Mouse (Mus musculus) retina, adult 2 months (tissue): ENCODE results near the gene Mthfd2l.

Source experiments
- DNase-seq: peaks from one replicate; pipeline ENCODE4 v3.0.0-alpha.2; 2012; ENCODE audit warnings: low read depth, low spot score

Mthfd2l gene

DNA sequence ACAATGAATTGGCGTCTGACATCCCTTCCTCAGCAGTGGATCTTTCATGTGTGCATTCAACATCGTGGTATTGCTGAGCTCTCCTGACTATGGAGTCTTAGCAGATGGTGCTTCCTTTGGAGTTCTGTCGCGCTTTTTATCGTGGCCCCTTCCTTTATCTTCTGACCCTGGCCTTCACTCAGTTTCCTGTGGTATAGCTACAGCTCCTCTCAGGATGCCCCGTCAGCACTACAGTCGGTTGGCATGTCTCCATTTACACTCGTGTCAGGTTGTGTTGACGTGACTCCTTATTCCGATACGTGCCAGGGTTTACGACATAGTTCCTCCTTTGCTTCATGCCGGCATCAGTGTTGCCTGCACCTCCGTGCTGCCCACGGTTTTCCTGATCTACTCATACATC is 18.6 kb downstream of the Mthfd2l start:
- no peak for DNase-seq

DNA sequence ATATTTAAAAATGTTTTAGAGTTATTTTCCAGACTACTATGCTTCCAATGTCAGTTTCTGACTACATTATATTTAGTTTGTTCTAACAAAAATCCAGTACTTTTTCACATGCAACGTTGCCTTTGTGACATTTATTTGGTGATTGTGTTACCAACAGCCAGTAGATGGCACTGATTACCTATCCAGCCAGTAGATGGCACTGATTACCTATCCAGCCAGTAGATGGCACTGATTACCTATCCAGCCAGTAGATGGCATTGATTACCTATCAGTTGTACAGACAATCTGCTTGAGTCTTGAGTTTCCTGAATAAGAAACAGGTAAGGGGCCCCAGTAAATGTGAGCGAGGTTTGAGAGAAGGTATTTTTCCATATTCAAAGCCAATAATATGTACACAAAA is 20.6 kb downstream of the Mthfd2l start:
- peak; percentile 8 for DNase-seq

DNA sequence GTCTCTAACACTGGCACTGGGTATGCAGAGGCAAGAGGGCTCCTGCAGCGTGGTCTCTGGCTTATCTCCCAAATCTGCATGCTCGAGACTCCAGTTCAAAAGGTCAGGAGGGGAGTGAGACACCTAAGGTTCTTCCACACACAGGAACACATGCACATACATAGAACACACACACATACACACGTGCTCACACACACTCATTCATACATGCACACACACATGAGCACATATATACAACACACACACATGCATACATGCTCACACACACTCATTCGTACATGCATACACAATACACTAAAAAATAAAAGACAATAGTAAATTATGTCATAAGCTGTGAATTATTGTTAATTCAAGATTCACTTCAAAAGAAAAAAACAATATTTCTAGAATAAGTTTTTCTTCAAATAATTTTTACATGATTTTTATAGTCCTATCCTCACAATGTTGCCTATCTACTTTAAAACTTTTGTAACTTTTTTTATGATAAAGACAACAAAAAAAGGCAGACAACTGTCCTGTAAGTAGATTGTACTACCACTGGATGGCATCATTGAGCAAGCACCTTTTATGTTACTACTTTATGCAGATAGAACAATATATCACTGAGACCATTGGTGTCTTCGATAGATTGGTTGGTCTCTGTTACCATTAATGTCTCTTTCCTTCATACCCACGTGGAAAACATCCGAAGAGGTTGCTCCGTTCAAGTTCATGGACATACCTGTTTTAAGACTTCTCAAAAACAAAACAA is 22.0 kb downstream of the Mthfd2l start:
- no peak for DNase-seq

DNA sequence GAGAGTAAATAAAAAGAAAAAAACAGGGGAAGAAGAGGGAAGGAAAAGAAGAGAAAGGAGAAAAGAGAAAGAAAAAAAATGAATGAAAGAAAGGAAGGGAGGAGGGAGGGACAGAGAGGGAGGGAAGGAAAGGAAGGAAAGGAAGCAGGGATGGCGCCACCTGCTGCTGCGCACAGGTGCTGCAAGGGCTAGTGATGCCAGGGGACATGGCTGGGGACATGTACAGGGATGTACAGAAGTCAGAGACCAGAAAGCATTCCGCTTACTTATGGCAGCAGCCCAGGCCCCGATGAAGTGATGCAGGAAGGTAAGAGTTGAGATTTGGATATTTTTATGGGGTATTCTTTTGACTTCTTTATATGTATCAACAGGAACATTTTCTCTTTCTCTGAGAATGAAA is 33.4 kb downstream of the Mthfd2l start:
- DNase-seq, result no peak

DNA sequence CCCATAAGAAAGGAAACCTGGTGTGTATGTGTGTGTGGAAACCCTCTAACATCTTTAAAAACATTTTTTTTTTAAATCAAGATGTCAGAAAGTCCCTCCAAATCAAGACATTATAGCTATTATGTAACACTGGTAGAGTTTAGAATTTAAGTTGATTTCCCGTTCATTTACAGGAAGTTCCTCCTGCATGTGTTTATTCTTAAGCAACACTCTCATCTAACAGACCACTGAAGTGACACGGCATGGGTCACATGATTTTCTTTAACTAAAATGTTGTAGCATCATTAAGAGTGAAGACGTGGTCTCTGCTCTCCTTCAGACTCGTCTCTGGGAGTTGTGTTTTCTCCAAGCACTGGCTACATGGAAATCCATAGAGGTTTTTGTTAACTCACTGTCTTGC is 33.8 kb downstream of the Mthfd2l start:
- DNase-seq, result no peak

DNA sequence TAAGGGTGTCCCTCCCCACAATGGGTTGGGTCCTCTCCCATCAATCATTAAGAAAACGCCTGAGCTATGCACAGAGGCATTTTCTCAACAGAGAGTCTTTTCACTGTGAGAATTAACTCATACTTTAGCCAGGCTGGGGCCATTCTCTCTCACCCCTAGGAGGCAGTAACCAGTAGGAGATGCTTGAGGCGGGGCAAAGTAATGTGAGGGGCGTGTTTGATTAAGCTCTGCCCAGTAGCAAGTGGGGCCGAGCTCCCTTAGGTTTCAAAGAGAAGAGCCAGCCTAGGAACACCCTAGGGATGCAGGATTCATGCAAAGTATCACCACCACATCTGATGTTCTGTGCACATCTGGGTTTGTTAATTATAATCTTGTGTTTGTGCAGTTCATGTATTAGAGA is 34.5 kb downstream of the Mthfd2l start:
- no peak for DNase-seq

DNA sequence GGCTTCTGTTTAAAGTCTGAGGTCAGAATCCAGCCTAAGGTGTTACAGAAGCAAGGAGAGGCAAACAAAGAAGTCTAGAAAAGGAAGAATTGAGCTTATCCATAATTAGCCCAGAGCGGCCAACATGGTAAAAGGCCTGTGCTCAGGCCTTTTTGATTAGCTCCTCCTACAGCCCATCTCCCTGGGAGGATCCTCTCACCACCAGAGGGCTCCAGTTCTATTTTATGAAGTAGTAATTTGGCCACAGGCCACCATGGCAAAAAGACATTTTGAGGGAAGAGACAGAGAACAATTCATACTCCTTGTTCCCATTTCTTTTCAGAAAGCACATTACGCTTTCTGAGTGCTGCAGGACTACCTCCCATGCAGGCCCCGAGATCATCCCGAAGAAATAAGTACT is 46.3 kb downstream of the Mthfd2l start:
- DNase-seq, result peak; percentile 32

DNA sequence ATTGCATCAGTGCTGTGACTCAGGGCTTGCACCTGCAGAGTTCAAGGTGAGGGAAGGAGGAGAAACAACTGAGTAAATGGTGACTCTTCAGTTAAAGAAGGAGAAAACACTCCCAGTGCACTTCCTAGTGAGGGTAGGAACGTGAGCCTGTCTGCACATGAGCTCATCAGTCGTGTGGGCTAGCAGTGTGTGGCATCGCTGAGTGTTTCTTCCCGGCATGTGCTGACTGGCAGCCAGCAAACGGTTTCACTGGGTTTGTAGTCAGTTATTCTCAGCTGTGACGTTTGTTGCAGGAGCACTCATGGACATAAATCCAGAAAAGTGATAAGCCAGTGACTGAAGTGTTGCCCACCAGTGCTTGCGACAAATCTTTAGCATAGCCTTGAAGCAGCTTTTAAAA is 49.4 kb downstream of the Mthfd2l start:
- DNase-seq, result no peak

DNA sequence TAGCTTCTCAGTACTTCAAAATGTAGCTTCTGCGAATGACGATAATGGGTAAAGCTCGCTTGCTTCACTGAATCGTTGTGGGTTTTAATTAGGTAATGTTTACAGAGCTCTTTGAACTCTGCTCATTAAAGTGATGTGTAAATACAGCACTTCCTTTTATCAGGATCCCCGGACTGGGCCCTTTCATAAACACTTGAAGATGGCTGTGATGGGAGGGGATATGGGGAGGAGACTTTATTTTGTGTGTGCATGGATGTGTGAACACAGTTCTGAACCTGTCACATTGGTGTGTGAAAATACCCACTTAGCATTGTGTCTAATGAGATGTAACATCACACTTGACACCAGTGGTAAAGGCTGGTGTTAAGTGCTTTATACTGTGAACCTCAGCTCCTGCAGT is 56.7 kb downstream of the Mthfd2l start:
- no peak for DNase-seq

DNA sequence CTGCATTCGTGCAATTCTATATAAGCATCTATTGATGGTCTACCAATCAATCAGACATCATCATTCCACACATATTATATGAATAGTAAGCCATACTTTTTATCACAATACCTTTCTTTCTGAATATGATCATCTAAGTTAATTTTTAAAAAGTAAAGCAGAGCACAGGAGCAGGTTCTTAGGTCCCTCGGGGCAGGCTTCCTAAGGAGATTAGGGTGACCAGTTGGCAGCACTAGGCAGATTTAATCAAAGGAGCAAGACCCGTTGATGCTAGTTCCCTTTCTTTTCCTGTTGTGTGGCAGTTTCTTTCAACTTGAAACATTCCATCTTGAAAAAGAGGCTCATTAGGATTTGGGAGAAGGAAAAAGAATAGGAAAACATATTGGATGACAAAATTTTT is 57.2 kb downstream of the Mthfd2l start:
- no peak for DNase-seq

DNA sequence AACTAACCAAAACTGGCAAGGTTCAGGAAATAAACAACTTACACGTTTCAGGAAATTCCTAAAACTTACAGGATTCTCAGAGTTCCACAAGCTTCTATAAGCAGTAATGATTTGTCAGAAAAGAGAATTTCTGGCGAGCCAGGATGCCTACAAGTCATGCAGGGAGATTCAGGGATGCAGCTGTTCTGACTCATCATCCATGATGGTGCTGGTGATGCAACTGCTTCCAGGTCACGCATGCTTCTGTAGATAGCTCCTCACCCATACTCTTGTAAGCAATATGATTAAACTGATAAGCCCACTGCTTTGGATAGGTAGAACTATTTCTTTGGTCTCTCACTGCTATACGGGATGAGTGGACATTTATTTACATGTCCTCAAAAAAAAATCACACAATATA is 57.7 kb downstream of the Mthfd2l start:
- no peak for DNase-seq

DNA sequence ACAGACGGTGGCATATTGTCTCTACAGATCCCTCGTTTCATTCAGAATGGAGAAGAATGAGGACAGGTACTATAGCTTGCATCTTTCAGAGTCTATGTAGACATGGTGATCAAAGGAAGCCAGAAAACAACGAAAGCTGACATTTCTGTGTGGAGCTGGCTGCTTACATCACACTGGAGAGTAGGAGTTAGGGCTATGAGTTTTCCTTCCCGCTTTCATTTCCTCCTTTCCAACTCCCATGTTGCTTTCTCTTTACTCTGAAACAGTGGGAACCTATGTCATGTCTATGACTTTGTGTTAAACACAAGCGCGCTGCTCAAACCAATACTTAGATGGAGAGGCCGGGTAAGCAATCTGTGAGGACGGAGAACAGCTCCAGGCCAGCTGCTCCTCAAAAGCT is 69.0 kb downstream of the Mthfd2l start:
- DNase-seq, result no peak

DNA sequence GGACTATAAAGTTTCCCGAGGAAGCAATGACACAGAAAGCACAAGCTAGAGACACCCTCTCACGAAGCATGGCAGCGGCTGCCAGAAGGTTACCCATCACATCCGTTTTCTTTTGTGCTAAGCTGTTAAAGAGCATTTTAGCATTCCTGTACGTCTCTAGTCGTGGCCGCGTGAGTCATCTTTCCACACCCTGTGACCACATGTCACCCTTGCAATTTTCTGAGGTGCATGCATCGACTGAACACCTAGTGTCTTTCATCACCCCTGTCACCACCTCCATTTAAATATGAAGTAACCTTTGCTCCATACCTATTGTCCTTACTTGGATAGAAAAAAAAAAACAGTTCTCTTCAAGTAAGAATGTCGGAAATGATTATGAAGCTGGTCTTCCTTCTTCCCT is 84.3 kb downstream of the Mthfd2l start:
- DNase-seq, result no peak

DNA sequence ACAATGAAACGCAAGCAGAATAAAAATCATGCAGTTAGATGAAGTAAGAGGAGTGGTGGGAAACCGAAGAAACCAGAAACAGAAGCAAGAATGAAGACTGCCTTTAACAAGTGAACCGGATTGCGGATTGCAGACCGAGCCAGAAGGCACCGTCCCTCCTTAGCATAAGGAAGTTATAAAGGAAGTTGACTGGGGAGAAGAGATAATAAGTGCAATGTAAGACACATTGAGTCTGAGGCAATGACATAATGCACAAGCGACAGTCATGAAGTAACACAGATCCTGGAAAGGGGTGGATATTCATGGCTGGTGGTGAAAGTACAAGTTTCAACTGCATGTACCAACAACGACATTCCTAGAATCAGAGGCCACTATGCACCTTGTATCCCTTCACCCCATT is 92.2 kb downstream of the Mthfd2l start:
- no peak for DNase-seq

DNA sequence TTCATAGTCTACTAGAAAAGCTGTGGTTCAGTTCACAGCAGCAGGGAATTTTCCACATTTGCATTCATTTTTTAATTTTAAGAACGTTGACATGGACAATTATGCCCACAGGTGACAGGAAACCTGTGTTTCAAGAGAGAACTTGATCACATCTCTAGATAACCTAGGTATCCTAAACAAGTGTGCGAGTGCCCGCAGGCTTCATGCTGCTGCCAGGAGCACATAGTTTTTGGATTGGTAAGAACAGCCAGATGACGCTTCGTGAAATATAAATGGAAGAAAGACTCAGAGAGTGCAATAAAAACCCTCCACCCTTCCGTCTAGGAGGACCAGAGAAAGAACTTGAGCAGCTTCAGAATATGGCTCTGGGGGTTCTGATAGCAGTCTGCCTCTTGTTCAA is 96.2 kb downstream of the Mthfd2l start, which contains the start of gene Epgn:
TSS of gene Epgn (plus strand) at position 301 of the 400 bp plus-strand sequence.
- DNase-seq, result no peak

DNA sequence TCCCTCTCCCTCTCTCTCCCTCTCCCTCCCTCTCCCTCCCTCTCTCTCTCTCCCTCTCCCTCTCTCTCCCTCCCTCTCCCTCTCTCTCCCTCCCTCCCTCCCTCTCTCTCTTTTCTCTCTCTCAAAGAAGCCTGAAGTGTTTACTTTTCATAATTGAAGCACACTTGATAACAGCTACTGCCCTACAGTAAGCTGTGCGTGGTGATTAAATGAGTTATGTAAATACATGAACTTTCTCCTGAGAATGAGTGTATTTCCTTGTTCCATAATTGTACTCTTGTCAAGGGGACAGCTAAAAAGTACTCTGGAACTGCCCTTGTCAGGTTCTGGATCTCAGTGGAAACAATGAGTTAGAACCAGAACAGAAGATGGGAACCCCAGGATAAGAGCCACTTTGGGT is 96.9 kb downstream of the Mthfd2l start:
- DNase-seq, result no peak

DNA sequence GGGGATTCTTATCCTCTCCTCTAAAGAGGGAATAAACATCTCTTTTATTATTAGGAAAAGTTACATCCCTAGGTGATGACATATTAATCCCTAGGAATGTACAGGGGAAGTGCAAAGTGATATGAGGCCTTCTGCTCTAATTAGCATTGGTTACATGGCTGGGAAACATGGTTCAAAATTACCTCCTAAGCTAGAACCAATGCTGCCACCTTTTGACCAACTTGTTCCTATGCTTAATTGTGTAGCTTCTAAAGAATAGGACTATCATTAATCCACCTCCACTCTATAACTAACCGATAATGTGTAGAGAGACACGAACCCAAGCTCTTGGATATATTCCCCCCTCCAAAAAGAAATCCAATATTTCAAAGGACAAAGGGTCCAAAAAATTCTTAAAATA is 99.7 kb downstream of the Mthfd2l start:
- no peak for DNase-seq

DNA sequence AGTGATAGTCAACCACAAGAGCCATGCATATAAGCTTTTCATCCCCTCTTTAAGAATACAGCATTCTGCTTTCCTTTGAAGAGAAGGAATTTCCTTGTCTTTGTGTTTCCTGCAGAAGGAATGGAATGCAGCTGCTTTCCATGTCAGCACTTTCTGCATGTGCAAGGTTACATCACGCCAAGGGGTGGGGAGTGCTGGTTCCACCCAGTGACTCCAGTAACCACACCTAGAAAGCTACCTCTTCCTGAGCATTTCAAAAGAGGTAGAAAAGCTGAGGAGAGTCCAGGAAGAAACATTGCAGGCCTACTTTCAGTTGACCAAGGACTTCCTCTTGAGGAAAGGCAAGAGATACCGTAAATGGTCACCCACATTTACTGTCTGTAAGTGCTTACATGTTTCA is 104.4 kb downstream of the Mthfd2l start:
- DNase-seq, result no peak

DNA sequence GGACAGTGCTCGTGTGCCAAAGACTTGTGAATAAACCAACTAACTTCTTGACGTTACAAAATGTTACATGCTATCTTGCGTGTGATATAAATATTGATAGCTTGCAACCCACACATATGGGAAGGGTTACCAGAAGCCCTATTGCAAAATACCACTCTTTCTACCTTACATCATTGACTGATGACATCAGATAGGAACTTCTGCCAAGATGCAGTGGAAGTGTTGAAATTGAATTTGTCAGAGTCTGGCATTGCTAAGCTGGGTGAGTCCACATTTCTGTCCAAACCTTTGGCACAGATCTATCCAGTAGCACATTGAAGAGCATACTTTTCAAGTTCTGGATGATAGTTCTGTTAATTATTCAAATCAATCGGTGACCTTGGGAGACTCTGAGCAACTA is 105.7 kb downstream of the Mthfd2l start:
- DNase-seq, result no peak

DNA sequence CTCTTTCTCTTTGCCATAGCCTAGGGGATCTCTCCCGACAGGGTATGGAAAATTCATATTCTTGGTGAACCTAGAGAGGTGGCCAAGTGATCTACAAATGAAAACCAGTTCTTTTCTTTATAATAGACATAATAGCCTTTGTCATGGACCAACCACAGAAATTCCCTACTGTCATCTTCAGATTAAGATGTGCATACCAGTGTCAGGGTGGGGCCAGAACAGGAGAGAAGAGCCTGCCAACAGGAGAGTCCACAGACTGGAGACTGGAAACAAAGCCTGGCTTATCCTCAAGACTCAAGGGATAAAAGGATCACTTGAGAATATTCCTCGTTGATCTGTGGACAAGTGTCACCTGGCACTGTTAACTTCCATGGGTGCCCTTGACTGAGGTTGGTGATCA is 106.8 kb downstream of the Mthfd2l start:
- no peak for DNase-seq

DNA sequence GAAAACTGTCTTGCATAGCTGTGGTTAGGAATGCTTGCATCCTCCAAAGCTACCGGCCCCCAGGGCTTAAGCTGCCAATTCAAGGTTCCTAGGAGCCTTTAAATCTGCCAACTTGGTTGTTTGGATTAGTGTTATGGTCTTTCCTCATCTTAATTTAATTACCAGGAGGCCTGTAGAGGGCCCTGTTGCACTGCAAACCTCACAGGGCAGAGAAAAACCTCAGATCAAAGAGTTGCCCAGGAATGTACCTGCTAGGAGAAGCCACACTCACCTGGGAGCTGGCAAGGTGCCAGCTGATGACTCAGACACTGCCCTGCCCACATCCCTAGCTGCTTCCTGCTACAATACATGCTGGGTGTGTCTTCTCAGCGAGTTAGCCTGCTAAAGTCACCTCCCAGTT is 107.6 kb downstream of the Mthfd2l start:
- DNase-seq, result peak; percentile 6

DNA sequence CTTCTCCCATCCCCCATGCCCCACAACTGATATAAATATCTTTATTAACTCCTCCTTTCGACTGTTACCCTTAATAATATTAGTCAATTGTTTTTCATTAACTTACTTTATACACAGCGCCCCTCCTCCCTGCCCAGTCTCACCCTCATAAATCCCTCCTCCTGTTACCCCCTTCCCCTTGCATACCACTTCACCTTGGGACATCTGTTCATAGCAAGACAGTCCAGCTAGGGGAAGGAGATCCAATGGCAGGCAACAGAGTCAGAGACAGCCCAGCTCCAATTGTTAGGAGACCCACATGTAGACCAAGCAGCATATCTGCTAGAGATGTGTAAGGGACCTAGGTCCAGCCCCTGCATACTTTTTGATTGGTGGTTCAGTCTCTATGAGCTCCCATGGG is 108.0 kb downstream of the Mthfd2l start:
- no peak for DNase-seq

DNA sequence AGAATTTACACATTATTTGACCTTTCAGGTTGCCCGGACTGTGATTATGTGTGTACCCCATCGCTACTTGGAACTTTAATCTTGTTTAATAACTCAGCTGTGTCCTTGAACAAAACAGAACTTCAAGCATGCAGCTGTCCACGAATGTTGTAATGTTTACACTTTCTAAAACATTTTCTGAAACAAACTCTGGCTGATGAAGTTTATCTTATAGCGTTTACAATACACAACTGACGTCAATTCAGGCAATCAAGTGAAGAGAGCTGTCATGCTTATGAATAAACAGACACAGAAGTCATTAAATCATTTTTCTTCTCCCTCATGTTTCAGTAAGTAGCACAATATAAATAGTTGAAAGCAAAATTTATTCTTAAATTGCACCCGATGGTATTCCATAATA is 117.1 kb downstream of the Mthfd2l start:
- DNase-seq, result no peak

DNA sequence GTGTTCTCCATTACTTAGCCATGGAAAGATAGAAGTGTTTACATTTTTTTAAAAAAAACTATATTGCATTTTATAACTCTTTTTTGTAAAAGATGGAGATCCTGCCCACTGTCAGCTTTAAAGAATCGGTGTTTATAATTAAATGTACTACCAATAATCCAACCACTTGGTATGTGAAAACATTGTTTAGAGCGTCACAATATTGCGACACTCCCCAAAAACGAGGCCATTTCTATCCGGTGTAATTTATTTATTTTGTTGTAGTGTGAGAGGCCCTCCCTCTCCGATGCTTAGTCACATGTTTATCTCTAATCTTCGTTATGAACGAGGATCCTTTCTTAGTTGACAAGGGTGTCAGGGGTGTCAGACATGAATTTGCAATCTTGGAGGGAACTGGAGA is 117.5 kb downstream of the Mthfd2l start:
- no peak for DNase-seq
